Mouse (Mus musculus) T-helper 1 cell (primary cell): ENCODE data around the gene Armc12.

Experiments
- in situ Hi-C: fragments of 300-600 bp; cut with MboI, MseI; formaldehyde crosslinking; loops from one replicate; pipeline ENCODE4 v1.15.1; 2025; ENCODE audit warnings: high pct_unique_total_duplicates

Gene Armc12

GRCm38 (mm10) chr17:28513337-28513736 is 17.3 kb upstream of the Armc12 start:
- in situ Hi-C loops: no loop called here

DNA sequence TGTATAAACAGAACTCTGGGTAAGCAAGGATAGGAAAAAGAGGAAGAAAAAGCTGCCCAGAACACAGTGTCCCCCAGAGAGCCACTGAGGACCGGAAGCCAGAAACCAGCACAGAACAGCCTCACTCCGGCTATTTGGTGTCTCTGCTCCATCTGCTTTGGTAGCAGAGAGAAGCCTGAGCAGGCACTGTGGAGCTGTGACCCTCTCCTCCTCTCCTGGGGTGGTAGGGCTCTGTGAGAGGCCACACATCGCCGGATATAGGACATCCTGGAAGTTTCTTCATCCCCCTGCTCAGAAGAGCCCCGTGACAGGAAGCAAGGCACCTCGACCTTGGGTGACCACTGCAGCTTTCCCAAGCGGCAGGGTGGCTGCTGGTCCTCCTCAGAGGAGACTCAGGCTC is 16.8 kb upstream of the Armc12 start:
- in situ Hi-C loops: no loop called here

GRCm38 (mm10) chr17:28514555-28514954 is 16.1 kb upstream of the Armc12 start:
- in situ Hi-C loops: no loop called here

GRCm38 (mm10) chr17:28515431-28516341 is 14.9 kb upstream of the Armc12 start:
- in situ Hi-C loops: no loop called here

DNA sequence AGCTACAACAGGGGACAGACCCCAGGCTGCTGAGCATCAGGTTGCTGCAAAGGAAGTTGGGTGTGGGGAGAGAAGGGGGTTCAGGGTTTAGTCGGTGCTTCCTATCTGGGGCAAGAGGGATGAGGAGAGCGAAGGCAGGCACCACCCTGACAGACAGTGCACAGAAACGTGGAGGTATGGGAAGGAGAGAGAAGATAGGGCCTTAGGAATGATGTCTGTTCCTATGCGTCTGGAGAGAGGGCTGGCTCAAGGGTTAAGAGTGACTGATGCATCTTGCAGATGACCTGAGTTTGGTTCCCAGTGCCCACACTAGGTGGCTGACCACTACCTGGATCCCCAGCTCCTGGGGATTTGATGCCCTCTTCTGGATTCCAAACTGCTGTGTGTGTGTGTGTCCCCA is 13.7 kb upstream of the Armc12 start:
- in situ Hi-C loops: no loop called here

DNA sequence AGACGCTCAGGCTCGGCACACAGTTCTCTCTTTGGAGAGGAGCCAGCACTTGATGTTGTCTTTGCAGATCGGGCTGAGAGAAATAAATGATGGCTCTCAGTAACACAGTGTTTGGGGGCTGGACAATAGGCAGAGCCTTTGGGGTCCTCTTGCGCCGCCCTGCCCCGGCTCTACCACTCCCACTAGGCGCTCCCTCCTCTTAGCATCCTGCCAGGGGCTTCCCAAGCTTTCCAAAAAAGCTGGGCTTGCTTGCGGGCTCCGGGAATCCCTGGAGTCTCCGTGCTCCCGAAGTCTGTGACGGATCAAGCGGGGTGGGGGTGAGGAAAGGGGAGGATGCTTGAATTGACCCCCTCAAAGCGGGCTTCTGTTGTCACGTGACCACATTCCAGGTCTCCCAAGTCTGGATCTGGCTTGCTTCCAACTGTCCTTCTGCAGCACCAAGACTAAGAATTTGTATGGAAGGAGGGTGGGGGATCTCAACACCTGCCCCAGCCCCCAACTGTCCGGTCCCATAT is 13.1 kb upstream of the Armc12 start, which contains the start of gene Fkbp5:
Fkbp5 (minus strand) TSS at position 87 of the 515 bp plus-strand sequence.
- in situ Hi-C loops: no loop called here

DNA sequence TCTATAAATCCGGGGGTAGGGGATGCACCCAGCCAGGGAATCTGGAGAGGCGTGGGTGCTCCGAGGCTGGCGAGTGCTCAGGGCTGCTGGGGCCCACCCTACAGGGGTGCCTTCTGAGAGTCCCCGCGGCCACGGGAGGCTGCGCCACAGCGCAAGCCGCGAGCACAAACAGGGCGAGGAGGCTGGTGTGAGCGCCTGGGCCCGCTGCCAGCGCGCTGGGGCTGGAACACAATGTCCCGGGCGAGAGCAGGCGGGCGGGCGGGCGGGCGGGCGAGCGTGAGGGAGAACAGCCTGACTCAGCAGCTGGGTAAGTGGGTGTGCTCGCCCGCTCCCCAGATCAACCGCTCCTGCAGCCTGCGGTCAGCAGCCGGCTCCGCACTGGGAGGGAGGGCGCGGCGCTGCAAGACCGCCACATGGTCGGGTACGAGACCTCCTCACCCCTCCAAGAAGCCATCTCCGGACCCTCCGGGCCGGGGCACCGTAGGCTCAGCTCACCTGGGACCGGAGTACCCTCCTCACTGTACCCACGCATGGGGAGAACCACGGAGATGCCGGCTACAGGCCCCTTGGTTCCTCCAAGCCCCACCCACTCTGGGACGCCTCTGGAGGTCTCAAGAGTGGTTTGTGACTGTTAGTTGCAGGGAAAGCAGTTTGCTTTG is 12.5 kb upstream of the Armc12 start:
- in situ Hi-C loops: no loop called here

- in situ Hi-C loops: no loop called here
Observed at GRCm38 (mm10) chr17:28518615-28519071, 12.0 kb upstream of the Armc12 start.

- in situ Hi-C loops: loop anchor here (5.0 kb wide), 1 partner anchor 43 kb away; no protein-coding TSS in a partner anchor
Observed at GRCm38 (mm10) chr17:28519827-28520226, 10.8 kb upstream of the Armc12 start.

GRCm38 (mm10) chr17:28520561-28520960 is 10.0 kb upstream of the Armc12 start:
- in situ Hi-C loops: loop anchor here (5.0 kb wide), 1 partner anchor 43 kb away; no protein-coding TSS in a partner anchor

DNA sequence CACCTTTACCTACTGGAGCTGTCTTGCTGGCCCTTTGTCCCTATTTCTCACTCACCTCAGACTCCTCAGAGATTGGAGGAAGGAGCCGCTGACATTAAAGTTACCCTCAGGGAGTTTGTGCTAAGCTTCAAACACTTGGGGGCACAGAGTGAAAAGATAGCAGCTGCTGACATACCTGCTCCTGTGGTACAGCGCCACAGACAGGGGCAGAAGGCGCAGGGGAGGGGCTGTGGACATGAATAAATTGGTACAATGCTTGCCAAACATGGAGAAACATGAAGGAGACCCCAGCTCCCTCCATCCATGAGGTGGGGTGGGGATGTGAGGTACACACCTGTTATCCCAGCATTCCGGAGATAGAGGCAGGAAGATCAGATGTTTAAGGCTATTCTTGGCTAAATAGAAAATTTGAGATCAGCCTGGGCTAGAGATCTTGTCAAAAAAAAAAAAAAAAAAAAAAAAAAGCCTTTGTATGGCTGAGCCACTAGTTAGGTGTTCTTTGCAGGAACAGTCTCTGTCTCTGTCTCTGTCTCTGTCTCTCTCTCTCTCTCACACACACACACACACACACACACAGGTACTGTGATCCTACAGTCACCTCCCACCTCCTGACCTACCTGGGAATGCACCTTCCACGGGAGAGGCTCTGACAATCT is 9.4 kb upstream of the Armc12 start:
- in situ Hi-C loops: loop anchor here (5.0 kb wide), 1 partner anchor 44 kb away; no protein-coding TSS in a partner anchor

DNA sequence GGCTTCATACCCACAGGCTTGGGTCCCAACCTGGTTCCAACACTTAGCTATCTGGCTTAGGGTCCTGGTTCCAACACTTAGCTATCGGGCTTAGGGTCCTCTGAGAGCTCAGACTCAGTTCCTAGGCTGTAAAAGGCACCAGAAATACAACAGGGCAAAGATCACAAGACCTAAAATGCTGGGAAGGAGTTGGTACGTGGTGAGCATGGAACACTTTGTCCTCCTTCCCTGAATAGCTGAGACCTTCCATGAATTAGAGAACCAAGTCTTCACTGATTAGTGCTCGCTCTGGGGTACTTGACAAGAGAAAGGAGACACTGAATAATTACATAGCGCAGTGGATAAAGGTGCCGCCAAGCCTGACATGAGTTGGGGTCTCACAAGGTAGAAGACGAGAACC is 8.7 kb upstream of the Armc12 start:
- in situ Hi-C loops: loop anchor here (5.0 kb wide), 1 partner anchor 45 kb away; no protein-coding TSS in a partner anchor

- in situ Hi-C loops: loop anchor here (5.0 kb wide), 1 partner anchor 45 kb away; no protein-coding TSS in a partner anchor
Observed at GRCm38 (mm10) chr17:28522623-28523354, 7.8 kb upstream of the Armc12 start.

GRCm38 (mm10) chr17:28523355-28524008 is 7.1 kb upstream of the Armc12 start:
- in situ Hi-C loops: loop anchor here (5.0 kb wide), 1 partner anchor 46 kb away; no protein-coding TSS in a partner anchor

DNA sequence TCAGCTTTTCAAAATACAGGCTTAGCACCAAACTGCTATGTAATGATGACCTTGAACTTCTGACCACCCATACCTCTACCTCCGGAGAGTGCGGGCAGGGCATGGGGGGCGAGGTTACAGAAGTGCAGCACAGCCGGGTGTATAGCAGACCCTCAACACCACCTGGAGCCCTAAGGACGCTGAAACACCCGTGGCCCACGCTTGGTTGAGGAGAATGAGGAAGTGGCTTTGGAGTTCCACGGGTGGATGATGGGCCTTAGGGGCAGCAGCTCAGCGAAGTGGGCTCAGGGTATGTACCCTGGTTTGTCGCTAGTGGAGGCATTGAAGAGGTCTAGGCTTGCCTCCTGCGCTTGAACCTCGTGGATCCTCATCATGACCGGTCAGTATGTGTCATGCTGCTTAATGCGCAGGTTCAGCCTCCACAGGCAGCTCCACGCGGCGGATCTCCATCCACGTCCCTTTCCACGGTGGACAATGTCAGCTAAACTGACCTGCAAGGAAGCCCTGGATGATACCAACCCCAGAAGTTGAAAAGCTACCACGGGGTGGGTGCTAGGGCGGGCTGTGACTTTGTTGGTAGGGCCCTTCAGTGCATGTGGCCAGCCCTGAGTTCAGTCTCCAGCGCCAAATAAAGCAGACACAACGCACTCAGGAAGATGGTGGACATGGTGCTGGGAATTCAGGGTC is 6.5 kb upstream of the Armc12 start:
- in situ Hi-C loops: loop anchor here (5.0 kb wide), 1 partner anchor 47 kb away; no protein-coding TSS in a partner anchor

GRCm38 (mm10) chr17:28524831-28525430 is 5.7 kb upstream of the Armc12 start:
- in situ Hi-C loops: loop anchor here (5.0 kb wide), 1 partner anchor 48 kb away; no protein-coding TSS in a partner anchor

GRCm38 (mm10) chr17:28527184-28528042 is 3.2 kb upstream of the Armc12 start:
- in situ Hi-C loops: no loop called here

DNA sequence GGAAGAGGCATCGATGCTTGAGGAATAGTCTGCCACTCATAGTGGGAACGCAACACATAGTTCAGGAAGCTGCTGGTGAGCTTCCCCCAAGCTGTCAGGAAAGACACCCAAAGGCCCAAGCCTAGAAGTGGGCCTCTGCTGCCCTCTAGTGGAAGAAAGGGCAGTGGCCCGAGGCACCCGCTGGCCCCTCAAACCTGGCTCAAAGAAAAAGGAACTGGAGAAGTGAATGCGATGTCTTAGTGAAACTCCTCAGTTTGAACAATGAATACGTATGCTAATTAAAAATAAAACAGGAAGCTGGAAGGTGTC is 2.6 kb upstream of the Armc12 start:
- in situ Hi-C loops: no loop called here
